Mouse (Mus musculus): ENCODE results near the gene Ralgapb.

DNA sequence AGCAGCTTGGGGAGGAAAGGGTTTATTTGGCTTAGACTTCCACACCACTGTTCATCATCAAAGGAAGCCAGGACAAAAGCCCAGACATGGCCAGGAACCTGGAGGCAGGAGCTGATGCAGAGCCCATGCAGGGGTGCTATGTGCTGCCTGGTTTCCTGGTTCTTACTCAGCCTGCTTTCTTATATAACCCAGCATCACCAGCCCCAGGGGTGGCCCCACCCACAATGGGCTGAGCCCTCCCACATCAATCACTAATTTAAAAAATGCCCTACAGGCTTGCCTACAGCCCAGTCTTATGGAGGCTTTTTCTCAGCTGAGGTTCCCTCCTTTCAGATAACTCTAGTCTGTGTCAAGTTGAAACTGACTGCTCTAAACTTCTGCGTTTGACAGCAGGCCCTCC, 31.8 kb upstream of the Ralgapb start:
- TF ChIP-seq CTCF (IDR thresholded peaks at IDR 0.05) (no peak), EP300 (IDR thresholded peaks at IDR 0.05) (no peak)
